Mouse (Mus musculus) induced T-regulatory cell, adult 2 months (primary cell): ENCODE measurements around the gene Olfr1453.
"Not testable (repeated sequence)": the region's sequence is repeated elsewhere in the genome, so short reads cannot be mapped to it uniquely, and the experiment has no call there.

Source experiments
- DNase-seq: peaks from one replicate; pipeline ENCODE4 v3.0.0-alpha.2; 2012; ENCODE audit warnings: low read depth

The Olfr1453 gene

GRCm38 (mm10) chr19:13028227-13028626 lies at the start of gene Olfr1453:
Olfr1453 (minus strand) TSS chr19:13028327.
- no peak for DNase-seq

GRCm38 (mm10) chr19:13060310-13060709 lies 32.2 kb upstream of the Olfr1453 start, which contains the start of gene Olfr1454:
Olfr1454 (plus strand) TSS chr19:13060610.
- no peak for DNase-seq

- DNase-seq: no peak
These were observed 33.4 kb downstream of the Olfr1453 start, which contains the start of gene Olfr1451 for GRCm38 (mm10) chr19:12994714-12995113. Olfr1451 (plus strand) TSS chr19:12995014.

- DNase-seq: not testable (repeated sequence)
These were observed 35.8 kb downstream of the Olfr1453 start for GRCm38 (mm10) chr19:12992316-12992715.
